Mouse (Mus musculus) CD4-positive helper T cell, adult 2 months (primary cell): Measurements from ENCODE around the gene Fblim1.

ENCODE experiments used
- DNase-seq: peaks from one replicate; pipeline ENCODE4 v3.0.0-alpha.2; 2012; ENCODE audit warnings: low read depth, missing footprints, low spot score

Fblim1 gene

DNA sequence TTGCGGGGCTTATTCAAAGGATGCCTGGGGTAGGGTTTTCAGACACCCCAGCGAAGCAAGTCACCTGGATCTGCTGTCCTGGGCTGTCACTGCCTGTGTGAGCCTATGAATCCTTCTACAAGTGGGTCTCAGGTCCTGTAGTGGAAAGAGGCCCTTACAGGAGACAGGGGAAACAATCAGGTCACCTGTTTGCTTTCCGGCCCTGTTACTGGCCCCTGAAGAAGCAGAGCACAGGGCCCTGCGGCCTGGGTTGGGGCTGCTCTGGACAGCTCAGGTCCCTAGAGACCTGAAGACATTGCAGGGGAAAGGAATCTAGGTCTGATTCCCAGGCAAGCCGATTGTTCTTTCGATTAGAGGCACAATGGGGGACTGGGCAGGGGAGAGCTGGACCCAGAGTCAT, 5.5 kb downstream of the Fblim1 start:
- DNase-seq = no peak

GRCm38 (mm10) chr4:141599251-141600141, 6.4 kb downstream of the Fblim1 start:
- DNase-seq = no peak

- DNase-seq = no peak
Observed at GRCm38 (mm10) chr4:141598894-141599250, 7.0 kb downstream of the Fblim1 start.

- no peak for DNase-seq
Observed at GRCm38 (mm10) chr4:141598199-141598893, 7.5 kb downstream of the Fblim1 start.

GRCm38 (mm10) chr4:141596700-141597328, 9.1 kb downstream of the Fblim1 start:
- no peak for DNase-seq

- DNase-seq = no peak
Observed at GRCm38 (mm10) chr4:141595605-141596268, 10.2 kb downstream of the Fblim1 start.

- DNase-seq = no peak
Observed at GRCm38 (mm10) chr4:141595138-141595537, 10.8 kb downstream of the Fblim1 start.

GRCm38 (mm10) chr4:141591547-141591946, 14.3 kb downstream of the Fblim1 start:
- DNase-seq = peak; percentile 29

GRCm38 (mm10) chr4:141583919-141584318, 22.0 kb downstream of the Fblim1 start:
- peak; percentile 41 for DNase-seq

GRCm38 (mm10) chr4:141581051-141581450, 24.8 kb downstream of the Fblim1 start:
- no peak for DNase-seq

DNA sequence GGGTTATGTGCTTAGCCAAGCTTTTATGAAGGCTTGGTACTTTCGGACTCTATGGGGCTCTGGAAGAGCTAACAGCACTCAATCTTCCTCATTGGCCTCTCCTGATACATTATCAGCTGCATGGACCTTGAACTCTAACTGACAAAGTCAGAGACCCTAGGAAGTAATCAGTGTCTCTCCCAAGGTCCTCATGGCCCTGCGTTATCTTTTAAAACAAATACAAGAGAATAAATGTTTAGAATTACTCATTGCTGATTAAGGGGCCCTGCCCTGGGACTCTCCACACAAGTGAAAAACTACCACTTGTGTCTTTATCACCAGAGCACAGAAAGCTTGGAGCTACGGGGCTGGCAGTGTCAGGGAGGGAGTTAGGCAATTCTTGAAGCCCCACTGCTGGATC, 27.1 kb downstream of the Fblim1 start:
- DNase-seq = no peak

DNA sequence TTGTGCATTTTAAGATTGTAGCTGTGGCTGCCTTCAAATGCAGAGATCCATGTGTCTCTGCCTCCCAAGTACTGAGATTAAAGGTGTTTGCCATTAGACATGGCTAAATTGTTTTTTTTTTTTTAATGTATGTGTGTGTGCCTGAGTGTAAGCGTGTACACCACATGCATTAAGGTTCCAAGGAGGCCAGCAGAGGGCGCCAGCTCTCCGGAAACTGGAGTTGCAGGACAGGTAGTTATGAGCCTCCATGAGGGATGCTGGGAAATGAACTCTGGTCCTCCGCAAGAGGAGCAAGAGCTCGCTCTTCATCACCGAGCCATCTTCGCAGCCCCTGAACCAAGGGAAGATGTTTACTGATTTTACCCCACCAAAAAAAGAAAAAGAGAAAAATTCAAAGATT, 29.0 kb downstream of the Fblim1 start:
- DNase-seq = no peak

GRCm38 (mm10) chr4:141576404-141576803, 29.5 kb downstream of the Fblim1 start:
- no peak for DNase-seq

DNA sequence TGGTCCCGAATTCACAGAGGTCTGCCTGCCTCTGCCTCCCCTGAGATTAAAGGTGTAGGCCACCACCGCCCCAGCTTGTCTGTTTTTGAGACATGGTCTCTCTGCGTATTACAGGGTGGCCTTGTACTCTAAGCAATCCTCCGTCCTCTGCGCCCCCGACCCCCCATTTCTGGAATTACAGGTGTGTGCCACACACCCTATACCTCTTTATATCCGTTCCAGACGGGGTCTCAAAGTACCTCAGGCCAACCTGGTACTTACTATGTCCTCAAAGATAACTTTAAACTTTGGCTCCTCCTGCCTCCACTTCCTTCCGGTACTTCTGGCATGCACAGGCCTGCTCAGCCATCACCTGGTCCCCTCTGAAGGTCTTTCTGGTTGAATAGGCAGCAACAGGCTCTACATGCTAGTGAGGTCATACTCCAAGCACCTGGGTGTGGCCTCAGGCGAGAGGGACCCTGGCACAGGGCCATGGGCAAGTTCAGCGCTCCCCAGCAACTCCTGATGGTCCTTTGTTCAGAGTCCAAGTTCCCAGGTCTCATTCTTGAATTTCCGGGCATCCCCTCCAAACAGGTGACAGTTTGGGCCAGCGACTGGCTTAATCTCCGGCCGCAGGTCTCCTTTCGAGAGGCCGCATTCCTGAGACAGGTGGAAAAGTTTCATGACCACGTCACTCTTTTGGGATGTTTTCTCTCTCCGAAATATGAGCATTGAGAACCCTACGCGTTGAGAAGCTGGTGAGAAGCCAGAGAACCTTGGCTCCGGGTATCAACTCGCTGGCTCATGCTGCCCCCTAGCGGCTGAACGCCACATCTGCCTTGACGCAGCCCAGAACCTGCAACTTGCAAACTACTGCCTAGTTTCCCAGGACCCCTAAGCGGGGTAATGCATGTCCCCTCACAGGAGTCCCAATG, 30.9 kb downstream of the Fblim1 start:
- peak; percentile 72 for DNase-seq

DNA sequence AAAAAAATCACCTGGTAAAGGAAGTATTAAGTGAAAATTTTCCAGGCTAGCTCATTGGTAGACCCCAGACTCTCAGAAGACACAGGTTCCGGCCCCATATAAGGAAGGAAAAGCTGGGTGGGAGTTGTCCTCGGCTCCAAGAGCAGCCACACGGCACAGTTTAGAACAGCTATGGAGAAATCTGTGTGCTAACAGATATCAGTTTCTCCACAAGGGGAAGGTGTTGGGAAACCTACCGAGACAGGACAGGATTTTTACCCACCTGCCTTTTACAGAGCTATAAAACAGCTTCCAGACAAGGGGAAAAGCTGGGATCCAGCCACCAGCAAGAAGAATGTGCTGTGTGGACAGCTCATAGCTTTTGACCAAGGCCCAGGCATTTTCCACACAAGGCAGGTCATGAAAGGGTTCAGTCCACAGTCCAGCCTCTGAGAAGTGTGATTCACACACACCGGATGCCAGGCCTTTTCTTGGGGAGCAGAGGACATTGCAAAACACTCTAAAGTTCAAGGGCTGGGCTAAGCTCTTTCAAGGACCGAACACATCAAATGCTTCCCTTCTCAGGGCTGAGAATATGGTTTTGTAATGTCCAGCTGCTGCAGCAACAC, 32.4 kb downstream of the Fblim1 start:
- DNase-seq = no peak

DNA sequence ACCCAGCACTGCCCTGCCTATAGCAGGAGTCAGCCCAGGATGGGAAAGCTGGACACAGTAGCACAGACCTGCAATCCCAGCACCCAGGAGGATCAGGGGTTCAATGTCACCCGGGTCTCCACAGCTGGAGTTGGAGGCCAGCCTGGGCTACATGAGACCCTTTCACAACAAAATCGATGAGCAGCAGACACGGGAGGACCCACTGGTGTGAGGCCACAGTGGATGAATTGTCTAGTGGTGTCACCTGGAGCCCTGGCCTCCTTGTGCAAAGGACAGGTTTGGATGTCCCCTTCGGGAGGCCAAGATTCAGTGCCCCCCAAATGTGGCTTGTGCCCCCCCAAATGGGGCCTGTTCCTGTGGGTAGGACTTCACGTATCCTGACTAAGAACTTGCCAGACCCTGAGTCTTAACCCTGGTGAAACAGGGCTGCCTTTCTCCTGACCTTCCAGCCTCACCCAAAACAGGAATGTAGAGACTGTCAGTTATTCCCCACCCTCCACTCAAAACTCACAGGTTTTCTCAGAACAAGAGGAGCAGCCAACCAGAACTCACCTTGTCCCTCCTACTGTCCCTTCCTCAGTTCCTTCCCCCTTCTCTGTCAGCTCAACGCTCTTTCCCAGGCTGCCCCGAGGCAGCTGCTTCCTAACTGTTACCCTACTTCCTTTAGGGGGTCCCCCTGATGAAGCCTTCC, 33.1 kb downstream of the Fblim1 start:
- DNase-seq = no peak

DNA sequence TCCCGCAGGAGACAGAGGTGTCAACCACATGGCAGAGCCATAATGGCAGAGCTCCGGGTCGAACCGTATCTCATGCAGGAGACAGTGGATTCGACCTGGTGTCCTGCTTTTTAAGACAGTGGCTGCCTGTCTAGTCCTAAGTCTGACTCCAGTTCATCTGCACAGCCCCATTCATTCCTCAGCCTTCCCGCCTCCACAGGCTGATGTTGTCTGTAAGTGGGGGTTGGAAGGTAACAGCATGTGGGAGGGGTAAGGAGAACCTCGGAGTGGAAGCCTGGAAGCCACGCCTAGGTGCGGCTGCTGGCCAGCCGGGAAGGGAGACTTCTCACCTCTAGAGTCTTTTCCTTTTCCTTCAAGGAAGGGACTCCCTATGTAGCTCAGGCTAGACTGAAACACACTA, 34.0 kb downstream of the Fblim1 start:
- no peak for DNase-seq

GRCm38 (mm10) chr4:141571337-141571739, 34.6 kb downstream of the Fblim1 start:
- DNase-seq = no peak

DNA sequence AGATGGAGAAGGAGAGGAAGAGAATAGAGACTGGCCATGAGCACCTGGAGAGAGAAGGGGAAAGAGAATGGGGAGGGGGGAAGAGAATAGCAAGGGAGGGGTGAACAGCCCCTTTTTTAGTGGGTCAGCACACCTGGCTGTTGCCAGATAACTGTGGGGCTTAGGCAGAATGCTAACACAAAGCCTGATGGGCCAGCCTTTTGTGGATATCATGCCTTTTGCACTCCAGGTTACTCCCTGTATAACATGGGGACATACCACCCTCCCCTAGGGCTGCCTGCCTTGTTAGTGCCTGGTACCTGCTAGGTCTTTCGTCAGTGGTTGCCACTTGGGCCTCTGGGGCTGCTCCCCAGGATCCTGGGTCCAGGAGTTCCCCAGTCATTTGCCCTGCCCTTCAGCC, 35.1 kb downstream of the Fblim1 start:
- DNase-seq = no peak

GRCm38 (mm10) chr4:141570004-141570403, 35.9 kb downstream of the Fblim1 start:
- DNase-seq = no peak
